Mouse (Mus musculus): ENCODE measurements around the gene Csnk1g1. TPM values are rescaled to one million over a fixed set of nuclear protein-coding genes. Genes with fewer than 3 reads are reported as not detected.

The Csnk1g1 gene
- polyA plus RNA-seq, 1 experiment from 2014 or later, result 11.7 TPM

DNA sequence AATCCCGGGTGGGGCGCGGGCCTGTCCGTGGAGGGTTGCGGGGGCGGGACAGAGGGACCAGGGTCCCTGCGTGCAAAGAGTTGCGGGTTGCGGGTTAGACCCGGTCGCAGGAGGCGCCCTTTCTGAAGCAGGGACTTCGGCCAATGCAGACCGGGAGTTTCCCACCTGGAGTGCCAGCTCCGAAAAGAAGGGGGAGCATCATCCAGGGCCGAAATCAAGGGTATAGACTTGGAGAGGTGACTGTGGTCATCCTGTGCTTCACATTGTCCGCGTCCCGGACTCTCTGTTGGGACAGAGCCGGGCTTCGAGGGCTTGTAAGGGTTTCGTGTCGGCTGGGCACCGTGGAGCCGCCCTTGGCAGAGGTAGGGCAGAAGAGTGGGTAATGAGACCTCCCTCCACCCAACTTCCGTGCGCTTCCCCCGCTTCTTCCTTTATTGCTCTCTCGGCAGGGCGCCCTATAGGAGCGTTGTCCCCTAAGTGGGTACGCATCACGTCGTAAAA lies 627 bp downstream of the Csnk1g1 start:
- H3K4me2 ChIP-seq (ENCODE audit: low read depth, low read length), result peak overlapping the region; percentile 94
- peak overlapping the region; percentile 94 for H3K27ac ChIP-seq (ENCODE audit: low read length)
- under 1% methylated on average over 33 of the region's 34 CpGs for WGBS
- no peaks in the 10 kb centered on the region for H3K9me3 ChIP-seq (replicated peaks; ENCODE audit: control insufficient read depth, low read length)
- H3K36me3 ChIP-seq (ENCODE audit: control insufficient read depth, insufficient read depth), result peaks cover 4% of the 10 kb centered on the region
- peak overlapping the region; percentile 91 for H3K9ac ChIP-seq (ENCODE audit: low read length)
- H3K4me3 ChIP-seq (ENCODE audit: low read length), result peak overlapping the region; percentile 91
- peak; percentile 20 for ATAC-seq (replicated peaks; ENCODE audit: extremely low read depth, insufficient read depth, low FRiP score)
- peaks cover 4% of the 10 kb centered on the region for H3K4me1 ChIP-seq (ENCODE audit: control insufficient read depth, insufficient read depth, low read length)
- no peaks in the 10 kb centered on the region for H3K27me3 ChIP-seq (ENCODE audit: control insufficient read depth, insufficient read depth, low read length)

DNA sequence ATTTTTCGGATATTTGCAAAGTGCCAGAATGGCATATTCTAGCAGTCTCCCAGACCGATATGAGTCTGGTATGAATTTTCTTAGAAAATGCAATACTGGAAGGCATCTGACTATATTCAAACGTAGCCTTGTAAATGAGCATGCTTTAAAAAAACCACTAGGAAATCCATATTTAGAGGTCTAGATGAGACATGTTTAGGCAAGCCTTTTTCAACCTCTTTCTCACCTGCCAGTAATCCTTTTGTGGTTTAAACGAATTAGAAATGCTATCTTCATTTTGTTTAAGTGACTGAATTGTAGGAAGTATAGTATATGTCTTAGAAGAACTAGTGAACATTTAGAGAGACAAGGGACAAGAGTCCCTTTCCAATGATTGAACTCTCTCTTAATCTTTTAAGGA lies 1.1 kb downstream of the Csnk1g1 start:
- Histone ChIP-seq H3K9ac (ENCODE audit: low read length) (peak overlapping the region; percentile 91), H3K4me2 (ENCODE audit: low read depth, low read length) (peak overlapping the region; percentile 94), H3K27me3 (ENCODE audit: control insufficient read depth, insufficient read depth, low read length) (no peaks in the 10 kb centered on the region), H3K9me3 (replicated peaks; ENCODE audit: control insufficient read depth, low read length) (no peaks in the 10 kb centered on the region), H3K36me3 (ENCODE audit: control insufficient read depth, insufficient read depth) (peaks cover 3% of the 10 kb centered on the region; the same call in 1 of the 2 replicates), H3K4me3 (ENCODE audit: low read length) (peak overlapping the region; percentile 91), H3K4me1 (ENCODE audit: control insufficient read depth, insufficient read depth, low read length) (peaks cover 4% of the 10 kb centered on the region), H3K27ac (ENCODE audit: low read length) (peak overlapping the region; percentile 94)
- WGBS, result 3% methylated on average over 4 of the region's 4 CpGs
- no peak for ATAC-seq (replicated peaks; ENCODE audit: extremely low read depth, insufficient read depth, low FRiP score)

DNA sequence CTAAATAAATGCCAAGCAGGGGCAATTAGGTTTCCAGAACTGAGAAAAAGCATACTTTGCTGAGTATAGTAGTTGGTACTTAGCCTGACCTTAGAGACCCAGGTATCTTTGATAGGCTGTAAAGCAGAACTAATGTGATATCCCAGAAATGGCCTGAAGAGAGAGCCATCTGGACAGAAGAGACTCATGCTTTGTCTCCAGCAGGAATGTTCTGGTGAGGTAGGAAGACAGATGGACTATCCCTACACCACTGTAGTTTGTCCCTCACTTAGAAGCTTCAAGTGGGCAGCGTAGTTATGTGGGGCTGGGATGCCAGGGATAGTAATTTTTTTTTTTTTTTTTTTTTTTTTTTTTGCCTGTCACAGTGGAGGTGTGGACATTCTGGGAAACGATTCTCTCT lies 5.3 kb downstream of the Csnk1g1 start:
- Histone ChIP-seq H3K9me3 (replicated peaks; ENCODE audit: control insufficient read depth, low read length) (no peaks in the 10 kb centered on the region), H3K4me1 (ENCODE audit: control insufficient read depth, insufficient read depth, low read length) (peaks cover 7% of the 10 kb centered on the region), H3K27ac (ENCODE audit: low read length) (no peak overlapping the region), H3K36me3 (ENCODE audit: control insufficient read depth, insufficient read depth) (no peaks in the 10 kb centered on the region), H3K4me3 (ENCODE audit: low read length) (no peak overlapping the region), H3K4me2 (ENCODE audit: low read depth, low read length) (no peak overlapping the region), H3K9ac (ENCODE audit: low read length) (no peak overlapping the region), H3K27me3 (ENCODE audit: control insufficient read depth, insufficient read depth, low read length) (no peaks in the 10 kb centered on the region)
- WGBS, result 54% methylated on average over 2 of the region's 2 CpGs
- no peak for ATAC-seq (replicated peaks; ENCODE audit: extremely low read depth, insufficient read depth, low FRiP score)

DNA sequence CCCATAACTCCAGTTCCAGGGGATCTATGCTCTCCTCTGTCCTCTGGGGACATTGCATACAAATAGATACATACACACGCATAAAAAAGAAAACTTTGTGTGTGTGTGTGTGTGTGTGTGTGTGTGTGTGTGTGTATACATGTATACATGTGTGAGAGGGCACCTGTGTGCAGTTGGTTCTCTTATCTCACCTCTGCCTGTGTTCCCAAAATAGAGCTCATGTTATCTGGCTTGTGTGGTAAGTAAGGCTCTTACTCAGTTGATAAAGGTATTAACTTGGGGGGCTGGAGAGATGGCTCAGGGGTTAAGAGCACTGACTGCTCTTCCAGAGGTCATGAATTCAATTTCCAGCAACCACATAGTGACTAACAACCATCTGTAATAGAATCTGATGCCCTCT lies 8.3 kb downstream of the Csnk1g1 start:
- Histone ChIP-seq H3K9ac (ENCODE audit: low read length) (no peak overlapping the region), H3K27me3 (ENCODE audit: control insufficient read depth, insufficient read depth, low read length) (no peaks in the 10 kb centered on the region), H3K4me3 (ENCODE audit: low read length) (no peak overlapping the region), H3K4me2 (ENCODE audit: low read depth, low read length) (no peak overlapping the region), H3K27ac (ENCODE audit: low read length) (no peak overlapping the region), H3K4me1 (ENCODE audit: control insufficient read depth, insufficient read depth, low read length) (peaks cover 5% of the 10 kb centered on the region; the same call in 1 of the 2 replicates), H3K36me3 (ENCODE audit: control insufficient read depth, insufficient read depth) (no peaks in the 10 kb centered on the region), H3K9me3 (replicated peaks; ENCODE audit: control insufficient read depth, low read length) (no peaks in the 10 kb centered on the region)
- WGBS, result 72% methylated on average over 1 of the region's 1 CpGs
- ATAC-seq (replicated peaks; ENCODE audit: extremely low read depth, insufficient read depth, low FRiP score), result no peak

DNA sequence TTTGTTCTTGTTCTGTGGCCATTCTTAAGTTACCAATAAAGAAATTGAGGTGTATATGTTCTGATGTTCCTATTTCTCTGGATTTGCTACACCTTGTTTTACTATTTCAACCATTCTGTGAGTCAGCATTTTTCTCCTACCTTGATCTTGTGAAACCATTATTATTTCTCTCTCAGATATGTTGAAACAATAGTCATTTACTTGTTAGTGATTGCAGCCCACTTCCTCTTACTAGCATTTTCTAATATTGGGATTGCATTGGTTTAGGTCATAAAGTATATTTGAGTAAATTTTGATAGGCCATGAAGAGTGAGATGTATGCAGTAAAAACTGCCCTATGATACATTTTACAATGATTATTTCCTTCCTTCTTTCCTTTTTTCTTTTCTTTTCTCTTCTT lies 19.7 kb downstream of the Csnk1g1 start:
- Histone ChIP-seq H3K4me2 (ENCODE audit: low read depth, low read length) (no peak overlapping the region), H3K27me3 (ENCODE audit: control insufficient read depth, insufficient read depth, low read length) (no peaks in the 10 kb centered on the region), H3K9me3 (replicated peaks; ENCODE audit: control insufficient read depth, low read length) (no peaks in the 10 kb centered on the region), H3K36me3 (ENCODE audit: control insufficient read depth, insufficient read depth) (no peaks in the 10 kb centered on the region), H3K9ac (ENCODE audit: low read length) (no peak overlapping the region), H3K27ac (ENCODE audit: low read length) (no peak overlapping the region), H3K4me3 (ENCODE audit: low read length) (no peak overlapping the region), H3K4me1 (ENCODE audit: control insufficient read depth, insufficient read depth, low read length) (peaks cover 10% of the 10 kb centered on the region)
- ATAC-seq (replicated peaks; ENCODE audit: extremely low read depth, insufficient read depth, low FRiP score), result no peak

DNA sequence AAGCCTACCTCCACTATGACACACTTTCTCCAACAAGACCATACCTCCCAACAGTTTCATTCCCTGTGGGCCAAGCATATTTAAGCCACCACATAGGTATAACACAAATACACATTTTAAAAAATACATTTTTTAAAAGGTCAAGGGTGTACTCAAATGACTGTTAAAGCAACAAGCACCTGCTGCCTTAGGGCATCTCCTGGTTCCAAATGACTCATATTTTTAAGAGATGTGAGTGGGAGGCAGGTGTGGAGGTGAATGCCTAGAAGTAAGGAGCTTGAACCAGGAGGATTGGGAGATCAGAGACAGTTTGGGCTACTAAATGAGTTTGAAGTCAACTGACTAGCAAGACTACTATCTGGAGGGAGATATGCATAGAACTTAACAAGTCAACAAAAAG lies 21.1 kb downstream of the Csnk1g1 start:
- H3K27me3 ChIP-seq (ENCODE audit: control insufficient read depth, insufficient read depth, low read length), result no peaks in the 10 kb centered on the region
- ATAC-seq (replicated peaks; ENCODE audit: extremely low read depth, insufficient read depth, low FRiP score), result no peak
- no peak overlapping the region for H3K4me3 ChIP-seq (ENCODE audit: low read length)
- no peak overlapping the region for H3K27ac ChIP-seq (ENCODE audit: low read length)
- peaks cover 10% of the 10 kb centered on the region for H3K4me1 ChIP-seq (ENCODE audit: control insufficient read depth, insufficient read depth, low read length)
- no peak overlapping the region for H3K9ac ChIP-seq (ENCODE audit: low read length)
- no peaks in the 10 kb centered on the region for H3K9me3 ChIP-seq (replicated peaks; ENCODE audit: control insufficient read depth, low read length)
- no peaks in the 10 kb centered on the region for H3K36me3 ChIP-seq (ENCODE audit: control insufficient read depth, insufficient read depth)
- H3K4me2 ChIP-seq (ENCODE audit: low read depth, low read length), result no peak overlapping the region

DNA sequence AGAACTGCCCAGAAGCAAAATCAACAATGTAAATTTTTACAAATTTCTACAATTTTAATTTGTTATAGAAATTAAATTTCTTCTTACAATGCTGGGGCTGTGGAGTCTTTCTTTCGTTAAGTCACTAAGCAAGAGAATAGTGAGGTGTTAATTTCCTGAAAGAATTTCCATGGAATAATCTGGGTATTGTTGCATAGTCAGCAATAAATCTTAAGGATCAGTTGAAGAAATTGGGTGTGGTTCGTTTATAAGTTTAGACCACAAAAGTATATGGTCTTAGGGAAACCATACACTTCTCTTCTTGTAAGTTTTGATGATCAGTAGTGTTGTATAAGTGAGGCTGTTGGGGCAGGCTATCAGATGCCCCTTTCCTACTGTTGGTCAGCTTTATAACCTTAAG lies 28.8 kb downstream of the Csnk1g1 start:
- Histone ChIP-seq H3K9ac (ENCODE audit: low read length) (no peak overlapping the region), H3K36me3 (ENCODE audit: control insufficient read depth, insufficient read depth) (no peaks in the 10 kb centered on the region), H3K27me3 (ENCODE audit: control insufficient read depth, insufficient read depth, low read length) (no peaks in the 10 kb centered on the region), H3K4me1 (ENCODE audit: control insufficient read depth, insufficient read depth, low read length) (0 out of 2 replicates have a peak, but pooled peaks cover 3% of the 10 kb centered on the region), H3K4me2 (ENCODE audit: low read depth, low read length) (no peak overlapping the region), H3K27ac (ENCODE audit: low read length) (no peak overlapping the region), H3K4me3 (ENCODE audit: low read length) (no peak overlapping the region), H3K9me3 (replicated peaks; ENCODE audit: control insufficient read depth, low read length) (no peaks in the 10 kb centered on the region)
- no peak for ATAC-seq (replicated peaks; ENCODE audit: extremely low read depth, insufficient read depth, low FRiP score)
- WGBS, result 90% methylated on average over 2 of the region's 2 CpGs

DNA sequence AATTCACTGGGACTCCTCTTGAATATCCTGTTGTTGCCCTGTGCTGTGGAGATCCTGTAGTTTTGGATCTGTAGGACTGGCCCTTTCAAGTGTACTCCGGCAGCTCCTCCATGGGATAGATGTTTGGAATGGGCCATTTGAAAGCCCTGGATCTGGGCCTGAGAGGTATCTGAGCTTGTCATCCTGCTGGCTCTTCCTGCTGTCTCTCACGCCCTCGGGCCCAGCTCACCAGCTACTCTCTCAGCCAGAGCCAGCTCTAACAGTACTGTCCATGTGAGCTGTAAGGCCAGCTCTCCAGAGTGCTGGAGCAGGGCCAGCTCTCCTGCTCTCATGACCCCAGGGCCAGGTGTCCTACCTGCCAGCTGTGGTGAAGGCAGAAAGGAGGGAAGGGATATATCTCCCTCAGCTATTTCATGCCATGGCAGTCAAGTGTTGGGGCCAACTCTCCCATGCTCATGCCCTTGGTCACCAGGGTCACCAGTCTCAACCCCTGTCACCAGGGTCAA lies 42.4 kb downstream of the Csnk1g1 start:
- Histone ChIP-seq H3K27ac (ENCODE audit: low read length) (no peak overlapping the region), H3K9me3 (replicated peaks; ENCODE audit: control insufficient read depth, low read length) (no peaks in the 10 kb centered on the region), H3K4me3 (ENCODE audit: low read length) (no peak overlapping the region), H3K4me2 (ENCODE audit: low read depth, low read length) (no peak overlapping the region), H3K4me1 (ENCODE audit: control insufficient read depth, insufficient read depth, low read length) (no peaks in the 10 kb centered on the region), H3K36me3 (ENCODE audit: control insufficient read depth, insufficient read depth) (peaks cover 6% of the 10 kb centered on the region; the same call in 1 of the 2 replicates), H3K27me3 (ENCODE audit: control insufficient read depth, insufficient read depth, low read length) (no peaks in the 10 kb centered on the region), H3K9ac (ENCODE audit: low read length) (no peak overlapping the region)
- 75% methylated on average over 3 of the region's 3 CpGs for WGBS
- no peak for ATAC-seq (replicated peaks; ENCODE audit: extremely low read depth, insufficient read depth, low FRiP score)

DNA sequence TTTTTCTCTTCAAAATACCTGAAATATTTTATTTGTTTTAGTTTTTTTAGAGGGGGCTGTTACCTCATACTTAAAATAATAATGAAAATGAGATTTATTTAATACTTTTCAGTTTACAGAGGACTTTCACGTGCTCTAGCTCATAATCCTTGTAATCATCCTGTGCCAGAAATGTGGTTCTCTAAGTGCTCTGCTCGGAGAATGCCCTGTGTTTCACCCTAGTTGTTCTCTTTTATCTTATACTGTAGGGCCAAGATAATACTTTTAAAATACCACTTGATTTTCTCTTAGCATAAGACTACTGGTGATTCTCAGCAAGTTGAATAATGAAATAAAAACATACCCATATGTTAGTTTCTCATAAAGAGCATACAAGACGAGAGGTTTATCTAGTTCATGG lies 61.3 kb downstream of the Csnk1g1 start:
- H3K27ac ChIP-seq (ENCODE audit: low read length), result no peak overlapping the region
- no peak for ATAC-seq (replicated peaks; ENCODE audit: extremely low read depth, insufficient read depth, low FRiP score)
- 44% methylated on average over 3 of the region's 3 CpGs for WGBS
- H3K36me3 ChIP-seq (ENCODE audit: control insufficient read depth, insufficient read depth), result no peaks in the 10 kb centered on the region
- no peak overlapping the region for H3K4me2 ChIP-seq (ENCODE audit: low read depth, low read length)
- H3K4me1 ChIP-seq (ENCODE audit: control insufficient read depth, insufficient read depth, low read length), result peaks cover 2% of the 10 kb centered on the region
- H3K9ac ChIP-seq (ENCODE audit: low read length), result no peak overlapping the region
- no peaks in the 10 kb centered on the region for H3K27me3 ChIP-seq (ENCODE audit: control insufficient read depth, insufficient read depth, low read length)
- no peaks in the 10 kb centered on the region for H3K9me3 ChIP-seq (replicated peaks; ENCODE audit: control insufficient read depth, low read length)
- no peak overlapping the region for H3K4me3 ChIP-seq (ENCODE audit: low read length)
